Mouse (Mus musculus) stomach, postnatal 0 days (tissue): ENCODE measurements at regions not wholly inside any gene's neighbourhood (a gene's known extent, or its start where the extent isn't known, plus 50 kb on each side); places are given as distances from the start of the nearest gene placed in this dataset.
A peak's percentile ranks its signal among the peaks of the same experiment; 100 is the strongest.

Experiments used
- ATAC-seq: fragments of 200-750 bp; cut with Nextera tagmentation; 2 replicates; pipeline ENCODE4 v1.8.0; 2017; ENCODE audit not compliant: low FRiP score, low TSS enrichment
- DNase-seq: peaks from one replicate; pipeline ENCODE4 v3.0.0-alpha.2; 2016; ENCODE audit warnings: low spot score
- H3K27ac ChIP-seq: fragments of 300-500 bp; sonication (generic); replicated peaks from 2 replicates; pipeline ENCODE4 v1.5.1; 2014; ENCODE audit warnings: mild to moderate bottlenecking, control low read depth
- H3K27me3 ChIP-seq: fragments of 300-500 bp; sonication (generic); 2 replicates; pipeline ENCODE4 v1.6.1; 2014; ENCODE audit warnings: low read length; ENCODE audit not compliant: control insufficient read depth, insufficient read depth
- H3K36me3 ChIP-seq: fragments of 300-500 bp; sonication (generic); 2 replicates; pipeline ENCODE4 v1.6.1; 2014; ENCODE audit warnings: low read length, mixed read lengths; ENCODE audit not compliant: control insufficient read depth, insufficient read depth
- H3K4me1 ChIP-seq: fragments of 300-500 bp; sonication (generic); replicated peaks from 2 replicates; pipeline ENCODE4 v1.6.1; 2014; ENCODE audit warnings: antibody characterized with exemption; ENCODE audit not compliant: control insufficient read depth, insufficient read depth
- H3K4me2 ChIP-seq: fragments of 300-500 bp; sonication (generic); replicated peaks from 2 replicates; pipeline ENCODE4 v1.6.1; 2014; ENCODE audit warnings: low read depth, mild to moderate bottlenecking, control low read depth, moderate library complexity
- H3K4me3 ChIP-seq: fragments of 300-500 bp; sonication (generic); 2 replicates; pipeline ENCODE4 v1.5.1; 2014; ENCODE audit warnings: low read depth, low read length, control low read depth
- H3K9ac ChIP-seq: fragments of 300-500 bp; sonication (generic); 2 replicates; pipeline ENCODE4 v1.6.1; 2014; ENCODE audit warnings: mild to moderate bottlenecking, low read length, control low read depth, mixed read lengths
- H3K9me3 ChIP-seq: fragments of 300-500 bp; sonication (generic); 2 replicates; pipeline ENCODE4 v1.6.1; 2016; ENCODE audit warnings: low read length; ENCODE audit not compliant: control insufficient read depth
- CTCF ChIP-seq: IDR thresholded peaks from 2 replicates; pipeline ENCODE4 v1.5.1; 2016; ENCODE audit warnings: antibody characterized with exemption, low read depth, mild to moderate bottlenecking, moderate library complexity
- EP300 ChIP-seq: optimal IDR thresholded peaks from 2 replicates; pipeline ENCODE3; 2016; ENCODE audit warnings: antibody characterized with exemption
- WGBS: fragments of 180-500 bp; shearing (Covaris S2); extraction: QIAGEN DNeasy Blood & Tissue Kit; methylation state at CpG from one replicate; pipeline ENCODE4 v1.1.7; 2014; 5-methylcytosine and 5-hydroxymethylcytosine counted together

DNA sequence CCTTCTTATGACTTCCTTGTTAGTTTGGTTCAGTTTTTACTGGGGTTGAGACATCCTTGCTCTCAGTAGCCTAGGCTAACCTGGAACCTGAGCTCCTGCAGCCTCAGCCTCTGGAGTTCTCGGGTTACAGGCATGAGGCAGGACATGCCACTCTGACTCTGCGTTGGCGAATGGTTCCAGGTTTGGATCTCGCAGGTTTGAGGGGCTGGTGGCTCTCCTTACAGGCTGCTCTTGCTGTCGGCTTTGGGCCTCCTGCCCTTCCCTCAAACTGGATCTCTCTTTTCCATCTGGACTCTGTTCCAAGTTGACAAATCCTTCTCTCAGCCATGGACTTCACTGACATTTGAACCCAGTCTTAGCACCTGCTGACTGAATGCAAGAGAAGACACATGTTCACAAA, 325.4 kb downstream of the Zfp706 start:
- Histone ChIP-seq H3K27ac (no peak overlapping the region), H3K27me3 (no peaks in the 10 kb centered on the region), H3K4me1 (no peaks in the 10 kb centered on the region), H3K36me3 (no peaks in the 10 kb centered on the region), H3K4me3 (no peak overlapping the region), H3K9ac (no peak overlapping the region), H3K9me3 (no peaks in the 10 kb centered on the region), H3K4me2 (no peak overlapping the region)
- DNase-seq = no peak
- no peak for ATAC-seq
- TF ChIP-seq CTCF (no peak), EP300 (no peak)
- WGBS = 66% methylated on average over 5 of the region's 5 CpGs

DNA sequence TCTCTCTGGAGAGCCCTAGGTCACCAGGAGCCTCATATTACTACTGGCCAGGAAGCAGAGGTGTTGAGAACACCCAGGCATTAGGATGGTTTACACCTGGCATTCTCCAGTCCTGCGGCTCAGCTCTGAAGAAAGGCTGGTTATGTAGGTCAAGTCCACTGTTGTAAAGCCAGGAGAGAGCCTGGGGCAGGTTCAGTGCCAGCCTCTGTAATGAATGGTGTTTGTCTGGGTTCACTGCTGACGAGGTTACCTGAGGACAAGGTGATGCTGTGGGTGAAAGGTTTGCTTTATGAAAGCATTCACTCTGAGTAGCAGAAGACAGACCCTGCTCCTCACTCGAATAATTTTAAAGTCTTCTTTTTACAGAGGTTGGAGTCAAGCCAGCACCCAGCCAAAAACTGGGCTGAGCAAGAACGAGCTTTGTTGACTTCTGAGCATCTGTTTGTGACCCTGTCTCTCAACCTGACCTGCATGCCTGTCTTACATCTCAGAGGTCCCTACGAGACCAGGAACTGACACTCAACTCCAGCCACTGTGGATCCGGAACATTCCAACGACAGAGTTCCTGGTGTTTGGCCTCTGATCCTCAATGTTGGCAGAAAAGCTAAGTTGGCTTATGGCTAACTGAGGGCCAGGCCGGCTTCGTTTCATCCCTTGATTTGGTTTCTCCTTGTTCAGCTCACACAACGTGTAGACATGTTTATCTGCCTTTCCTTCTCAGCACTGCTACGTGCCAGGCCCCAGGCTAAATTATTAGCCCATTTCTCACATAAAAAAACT, 327.0 kb downstream of the Zfp706 start:
- H3K4me1 ChIP-seq = no peaks in the 10 kb centered on the region
- H3K27me3 ChIP-seq = no peaks in the 10 kb centered on the region
- H3K27ac ChIP-seq = no peak overlapping the region
- no peaks in the 10 kb centered on the region for H3K9me3 ChIP-seq
- no peak for TF ChIP-seq CTCF
- TF ChIP-seq EP300 = no peak
- no peak for DNase-seq
- H3K4me3 ChIP-seq = no peak overlapping the region
- WGBS = 78% methylated on average over 11 of the region's 11 CpGs
- H3K9ac ChIP-seq = no peak overlapping the region
- no peaks in the 10 kb centered on the region for H3K36me3 ChIP-seq
- no peak overlapping the region for H3K4me2 ChIP-seq
- no peak for ATAC-seq

DNA sequence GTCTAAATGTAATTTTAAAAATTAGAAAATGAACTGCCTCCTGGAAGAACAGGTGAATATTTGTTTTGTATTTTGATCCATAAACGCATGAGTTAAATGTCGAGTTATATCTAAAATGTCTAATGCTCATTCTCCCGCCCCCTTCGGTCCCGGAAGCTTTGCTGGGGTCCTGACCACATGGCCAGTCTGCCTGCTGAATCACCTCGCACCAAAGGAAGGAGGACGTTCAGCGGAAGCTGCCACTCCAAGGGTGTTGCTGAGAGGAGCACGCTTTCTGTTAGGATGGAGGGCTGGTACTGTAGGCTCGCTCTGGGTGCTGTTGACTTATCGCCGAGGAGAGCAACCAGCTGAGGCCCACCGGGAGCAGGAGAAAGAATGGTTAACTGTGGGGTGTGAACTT, 328.0 kb downstream of the Zfp706 start:
- Histone ChIP-seq H3K27ac (no peak overlapping the region), H3K4me3 (no peak overlapping the region), H3K4me1 (no peaks in the 10 kb centered on the region), H3K36me3 (no peaks in the 10 kb centered on the region), H3K4me2 (no peak overlapping the region), H3K9me3 (no peaks in the 10 kb centered on the region), H3K27me3 (no peaks in the 10 kb centered on the region), H3K9ac (no peak overlapping the region)
- DNase-seq (no peak), ATAC-seq (no peak)
- 79% methylated on average over 13 of the region's 13 CpGs for WGBS
- no peak for TF ChIP-seq EP300
- no peak for TF ChIP-seq CTCF

DNA sequence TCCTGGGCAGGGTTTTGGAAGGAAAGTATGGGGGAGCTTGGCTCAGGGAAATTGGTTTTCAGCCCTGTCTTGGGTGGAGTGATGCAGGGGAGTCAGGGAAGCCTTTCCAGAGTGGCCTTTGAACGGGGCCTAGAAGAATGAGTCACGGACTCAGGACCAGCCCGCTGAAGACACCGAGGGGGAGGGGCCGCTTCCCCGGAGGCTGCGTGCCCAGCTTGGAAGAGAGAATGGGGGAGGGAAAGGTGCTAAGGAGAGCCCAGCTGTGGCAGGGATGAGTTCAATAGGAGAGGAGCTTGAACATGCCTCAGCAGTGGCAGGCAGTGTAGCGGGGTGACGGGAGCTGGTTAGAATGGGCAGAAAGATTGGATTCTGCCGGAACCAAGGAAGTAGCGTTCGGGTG, 337.8 kb downstream of the Zfp706 start:
- Histone ChIP-seq H3K4me2 (no peak overlapping the region), H3K27me3 (no peaks in the 10 kb centered on the region), H3K9ac (no peak overlapping the region), H3K27ac (no peak overlapping the region), H3K36me3 (no peaks in the 10 kb centered on the region), H3K4me3 (no peak overlapping the region), H3K4me1 (peaks cover 4% of the 10 kb centered on the region; the same call in 1 of the 2 replicates), H3K9me3 (no peaks in the 10 kb centered on the region)
- WGBS = 25% methylated on average over 12 of the region's 12 CpGs
- no peak for TF ChIP-seq CTCF
- no peak for TF ChIP-seq EP300
- ATAC-seq (peak; percentile 90), DNase-seq (peak; percentile 64)

DNA sequence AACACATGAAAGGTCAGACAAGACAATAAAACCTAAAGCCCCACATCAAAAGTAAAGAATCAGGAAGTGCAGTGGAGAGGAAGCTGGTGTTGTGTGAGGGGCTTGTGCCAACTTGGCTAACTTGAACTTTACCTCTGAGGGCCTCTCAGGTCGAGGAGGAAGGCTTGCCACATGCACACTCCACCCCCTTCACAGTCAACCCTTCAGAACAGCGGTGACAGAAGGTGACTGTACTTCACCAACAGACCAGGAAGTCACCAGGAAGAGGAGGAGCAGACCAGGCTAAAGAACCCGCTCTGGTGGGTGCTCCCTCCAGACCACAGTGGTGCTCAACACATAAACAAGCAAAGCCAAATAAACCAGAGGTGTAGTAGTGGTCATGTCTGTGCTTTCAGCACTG, 341.0 kb downstream of the Zfp706 start:
- no peaks in the 10 kb centered on the region for H3K36me3 ChIP-seq
- H3K9ac ChIP-seq = no peak overlapping the region
- H3K4me2 ChIP-seq = no peak overlapping the region
- ATAC-seq (peak; percentile 80), DNase-seq (no peak)
- no peak overlapping the region for H3K27ac ChIP-seq
- no peak for TF ChIP-seq CTCF
- no peak for TF ChIP-seq EP300
- no peak overlapping the region for H3K4me3 ChIP-seq
- WGBS = 31% methylated on average over 3 of the region's 3 CpGs
- H3K27me3 ChIP-seq = no peaks in the 10 kb centered on the region
- H3K4me1 ChIP-seq = peaks cover 4% of the 10 kb centered on the region; the same call in 1 of the 2 replicates
- no peaks in the 10 kb centered on the region for H3K9me3 ChIP-seq

DNA sequence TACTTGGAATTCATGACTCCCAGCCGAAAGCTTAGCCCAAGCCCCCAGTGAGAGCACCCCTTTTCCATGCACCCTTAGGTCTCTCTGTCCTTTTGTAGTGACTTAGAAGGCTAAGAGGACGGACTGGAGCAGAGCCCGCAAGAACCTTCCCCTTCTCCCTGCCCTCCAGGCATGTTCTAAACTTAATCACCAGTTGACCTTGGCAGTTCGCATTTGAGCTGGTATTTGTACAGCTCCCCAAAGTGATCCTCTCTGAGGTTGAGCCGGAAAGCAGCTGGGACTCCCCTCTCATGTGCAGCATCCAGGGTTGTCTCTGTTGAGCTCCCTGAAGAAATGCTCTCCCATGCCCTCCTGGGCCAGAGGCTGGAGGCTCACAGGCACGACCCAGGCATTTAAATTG, 343.2 kb downstream of the Zfp706 start:
- Histone ChIP-seq H3K9me3 (no peaks in the 10 kb centered on the region), H3K27me3 (no peaks in the 10 kb centered on the region), H3K4me3 (no peak overlapping the region), H3K9ac (no peak overlapping the region), H3K27ac (no peak overlapping the region), H3K4me2 (no peak overlapping the region), H3K4me1 (no peaks in the 10 kb centered on the region), H3K36me3 (no peaks in the 10 kb centered on the region)
- ATAC-seq = no peak
- WGBS = 71% methylated on average over 6 of the region's 6 CpGs
- no peak for TF ChIP-seq CTCF
- TF ChIP-seq EP300 = no peak
- no peak for DNase-seq
